Mouse (Mus musculus) thymus, postnatal 25 days (tissue): ENCODE measurements around the gene Npm3.

Experiments used
- DNase-seq: peaks from one replicate; pipeline ENCODE4 v3.0.0; 2022

Gene Npm3

GRCm38 (mm10) chr19:45749243-45750043 lies at the start of gene Npm3:
Npm3 (minus strand) TSS chr19:45749591.
- peak; percentile 88 for DNase-seq

GRCm38 (mm10) chr19:45796879-45797278 lies 47.5 kb upstream of the Npm3 start:
- DNase-seq = no peak

GRCm38 (mm10) chr19:45796061-45796556 lies 46.7 kb upstream of the Npm3 start:
- peak; percentile 70 for DNase-seq

GRCm38 (mm10) chr19:45795406-45795944 lies 46.1 kb upstream of the Npm3 start:
- no peak for DNase-seq

GRCm38 (mm10) chr19:45794718-45795117 lies 45.3 kb upstream of the Npm3 start:
- no peak for DNase-seq

GRCm38 (mm10) chr19:45792404-45792803 lies 43.0 kb upstream of the Npm3 start:
- no peak for DNase-seq

GRCm38 (mm10) chr19:45789888-45790874 lies 40.8 kb upstream of the Npm3 start:
- DNase-seq = peak; percentile 29

GRCm38 (mm10) chr19:45789365-45789764 lies 40.0 kb upstream of the Npm3 start:
- no peak for DNase-seq

GRCm38 (mm10) chr19:45788337-45788736 lies 38.9 kb upstream of the Npm3 start:
- DNase-seq = no peak

GRCm38 (mm10) chr19:45787450-45787849 lies 38.1 kb upstream of the Npm3 start:
- no peak for DNase-seq

GRCm38 (mm10) chr19:45785470-45785869 lies 36.1 kb upstream of the Npm3 start:
- DNase-seq = no peak

GRCm38 (mm10) chr19:45783933-45784576 lies 34.7 kb upstream of the Npm3 start:
- DNase-seq = peak; percentile 23

- DNase-seq = peak; percentile 98
Measured at GRCm38 (mm10) chr19:45783181-45783932, 34.0 kb upstream of the Npm3 start, which contains the start of gene Mgea5. Mgea5 (minus strand) TSS chr19:45783837.

GRCm38 (mm10) chr19:45782315-45783001 lies 33.1 kb upstream of the Npm3 start:
- DNase-seq = peak; percentile 73

GRCm38 (mm10) chr19:45781676-45782075 lies 32.3 kb upstream of the Npm3 start:
- DNase-seq = no peak

- DNase-seq = no peak
Measured at GRCm38 (mm10) chr19:45780350-45780915, 31.0 kb upstream of the Npm3 start.

- DNase-seq = no peak
Measured at GRCm38 (mm10) chr19:45775486-45775885, 26.1 kb upstream of the Npm3 start.

GRCm38 (mm10) chr19:45771501-45771900 lies 22.1 kb upstream of the Npm3 start:
- DNase-seq = no peak

GRCm38 (mm10) chr19:45760810-45761209 lies 11.4 kb upstream of the Npm3 start:
- DNase-seq = no peak

- no peak for DNase-seq
Measured at GRCm38 (mm10) chr19:45758671-45759070, 9.3 kb upstream of the Npm3 start.

- DNase-seq = no peak
Measured at GRCm38 (mm10) chr19:45753551-45753950, 4.2 kb upstream of the Npm3 start.
